Mouse (Mus musculus): ENCODE results near the gene Nr1h2. TPM values are rescaled to one million over a fixed set of nuclear protein-coding genes. Genes with fewer than 3 reads are reported as not detected.

Gene Nr1h2
- polyA plus RNA-seq, 1 experiment from 2014 or later, result 59.9 TPM

- WGBS, result 76% methylated on average over 3 of the region's 3 CpGs
- DNase-seq (ENCODE audit: low spot score), result no peak
- no peaks in the 10 kb centered on the region for H3K9me3 ChIP-seq
- H3K27ac ChIP-seq, result no peak overlapping the region
- H3K4me3 ChIP-seq, result no peak overlapping the region
- H3K27me3 ChIP-seq (ENCODE audit: insufficient read depth, poor library complexity, severe bottlenecking), result peaks cover 53% of the 10 kb centered on the region
- H3K4me1 ChIP-seq, result peaks cover 17% of the 10 kb centered on the region
- H3K36me3 ChIP-seq, result peaks cover 33% of the 10 kb centered on the region
These were observed 23.2 kb downstream of the Nr1h2 start for GRCm38 (mm10) chr7:44530507-44530906.

- Histone ChIP-seq H3K27me3 (ENCODE audit: insufficient read depth, poor library complexity, severe bottlenecking) (peaks cover 62% of the 10 kb centered on the region), H3K4me3 (no peak overlapping the region), H3K36me3 (peaks cover 23% of the 10 kb centered on the region), H3K4me1 (peaks cover 23% of the 10 kb centered on the region), H3K9me3 (no peaks in the 10 kb centered on the region), H3K27ac (no peak overlapping the region)
- 67% methylated on average over 5 of the region's 5 CpGs for WGBS
- DNase-seq (ENCODE audit: low spot score), result no peak
These were observed 24.2 kb downstream of the Nr1h2 start for GRCm38 (mm10) chr7:44529518-44529917.

- peaks cover 80% of the 10 kb centered on the region for H3K27me3 ChIP-seq (ENCODE audit: insufficient read depth, poor library complexity, severe bottlenecking)
- peak; percentile 88 for DNase-seq (ENCODE audit: low spot score)
- H3K36me3 ChIP-seq, result peaks cover 6% of the 10 kb centered on the region
- H3K4me1 ChIP-seq, result peaks cover 23% of the 10 kb centered on the region
- 6% methylated on average over 40 of the region's 40 CpGs for WGBS
- H3K9me3 ChIP-seq, result no peaks in the 10 kb centered on the region
- H3K4me3 ChIP-seq, result peak overlapping the region; percentile 58
- H3K27ac ChIP-seq, result peak overlapping the region; percentile 79
These were observed 26.0 kb downstream of the Nr1h2 start for GRCm38 (mm10) chr7:44527483-44528398.

GRCm38 (mm10) chr7:44526414-44527154 is 27.2 kb downstream of the Nr1h2 start:
- Histone ChIP-seq H3K27me3 (ENCODE audit: insufficient read depth, poor library complexity, severe bottlenecking) (peaks cover 92% of the 10 kb centered on the region), H3K27ac (no peak overlapping the region), H3K9me3 (no peaks in the 10 kb centered on the region), H3K4me1 (peaks cover 29% of the 10 kb centered on the region), H3K36me3 (no peaks in the 10 kb centered on the region), H3K4me3 (no peak overlapping the region)
- 83% methylated on average over 14 of the region's 14 CpGs for WGBS
- no peak for DNase-seq (ENCODE audit: low spot score)

GRCm38 (mm10) chr7:44525126-44525832 is 28.5 kb downstream of the Nr1h2 start:
- Histone ChIP-seq H3K27me3 (ENCODE audit: insufficient read depth, poor library complexity, severe bottlenecking) (peaks cover 95% of the 10 kb centered on the region), H3K27ac (peak overlapping the region; percentile 62; the same call in 1 of the 2 replicates), H3K9me3 (no peaks in the 10 kb centered on the region), H3K4me3 (peak overlapping the region; percentile 29; the same call in 1 of the 2 replicates), H3K36me3 (no peaks in the 10 kb centered on the region), H3K4me1 (peaks cover 30% of the 10 kb centered on the region)
- DNase-seq (ENCODE audit: low spot score), result no peak
- WGBS, result 14% methylated on average over 22 of the region's 22 CpGs

GRCm38 (mm10) chr7:44524502-44524901 is 29.2 kb downstream of the Nr1h2 start, which contains the start of gene Mybpc2:
Gene Mybpc2 (minus strand): TSS chr7:44524656.
- no peaks in the 10 kb centered on the region for H3K36me3 ChIP-seq
- peaks cover 30% of the 10 kb centered on the region for H3K4me1 ChIP-seq
- no peak for DNase-seq (ENCODE audit: low spot score)
- H3K9me3 ChIP-seq, result no peaks in the 10 kb centered on the region
- WGBS, result 28% methylated on average over 12 of the region's 12 CpGs
- H3K27me3 ChIP-seq (ENCODE audit: insufficient read depth, poor library complexity, severe bottlenecking), result peaks cover 91% of the 10 kb centered on the region
- H3K27ac ChIP-seq, result peak within 1 kb of the TSS; percentile 62; the same call in 1 of the 2 replicates
- peak within 1 kb of the TSS; percentile 29; the same call in 1 of the 2 replicates for H3K4me3 ChIP-seq

GRCm38 (mm10) chr7:44523056-44523455 is 30.7 kb downstream of the Nr1h2 start:
- H3K9me3 ChIP-seq, result no peaks in the 10 kb centered on the region
- H3K27me3 ChIP-seq (ENCODE audit: insufficient read depth, poor library complexity, severe bottlenecking), result peaks cover 82% of the 10 kb centered on the region
- no peak for DNase-seq (ENCODE audit: low spot score)
- H3K36me3 ChIP-seq, result no peaks in the 10 kb centered on the region
- peaks cover 23% of the 10 kb centered on the region for H3K4me1 ChIP-seq
- 70% methylated on average over 2 of the region's 2 CpGs for WGBS
- H3K4me3 ChIP-seq, result no peak overlapping the region
- H3K27ac ChIP-seq, result no peak overlapping the region

GRCm38 (mm10) chr7:44521710-44522109 is 32.0 kb downstream of the Nr1h2 start:
- Histone ChIP-seq H3K9me3 (no peaks in the 10 kb centered on the region), H3K27ac (no peak overlapping the region), H3K4me3 (peak overlapping the region; percentile 42), H3K4me1 (peaks cover 17% of the 10 kb centered on the region; the same call in 1 of the 2 replicates), H3K27me3 (ENCODE audit: insufficient read depth, poor library complexity, severe bottlenecking) (peaks cover 77% of the 10 kb centered on the region), H3K36me3 (no peaks in the 10 kb centered on the region)
- DNase-seq (ENCODE audit: low spot score), result no peak
- WGBS, result 3% methylated on average over 20 of the region's 20 CpGs

GRCm38 (mm10) chr7:44520990-44521389 is 32.8 kb downstream of the Nr1h2 start:
- Histone ChIP-seq H3K9me3 (no peaks in the 10 kb centered on the region), H3K4me3 (no peak overlapping the region), H3K27ac (no peak overlapping the region), H3K36me3 (no peaks in the 10 kb centered on the region), H3K4me1 (peaks cover 17% of the 10 kb centered on the region; the same call in 1 of the 2 replicates), H3K27me3 (ENCODE audit: insufficient read depth, poor library complexity, severe bottlenecking) (peaks cover 75% of the 10 kb centered on the region)
- 58% methylated on average over 3 of the region's 3 CpGs for WGBS
- no peak for DNase-seq (ENCODE audit: low spot score)

- no peak overlapping the region for H3K4me3 ChIP-seq
- H3K27me3 ChIP-seq (ENCODE audit: insufficient read depth, poor library complexity, severe bottlenecking), result peaks cover 71% of the 10 kb centered on the region
- peaks cover 11% of the 10 kb centered on the region; the same call in 1 of the 2 replicates for H3K4me1 ChIP-seq
- 65% methylated on average over 9 of the region's 9 CpGs for WGBS
- H3K36me3 ChIP-seq, result no peaks in the 10 kb centered on the region
- DNase-seq (ENCODE audit: low spot score), result no peak
- no peaks in the 10 kb centered on the region for H3K9me3 ChIP-seq
- H3K27ac ChIP-seq, result no peak overlapping the region
These were observed 34.4 kb downstream of the Nr1h2 start for GRCm38 (mm10) chr7:44519240-44519913.

- no peaks in the 10 kb centered on the region for H3K36me3 ChIP-seq
- H3K27me3 ChIP-seq (ENCODE audit: insufficient read depth, poor library complexity, severe bottlenecking), result peaks cover 48% of the 10 kb centered on the region
- peak; percentile 86 for DNase-seq (ENCODE audit: low spot score)
- H3K4me1 ChIP-seq, result 0 out of 2 replicates have a peak, but pooled peaks cover 5% of the 10 kb centered on the region
- H3K27ac ChIP-seq, result peak overlapping the region; percentile 14; the same call in 1 of the 2 replicates
- no peak overlapping the region for H3K4me3 ChIP-seq
- peaks cover 3% of the 10 kb centered on the region for H3K9me3 ChIP-seq
These were observed 46.3 kb downstream of the Nr1h2 start for GRCm38 (mm10) chr7:44507491-44507890.

GRCm38 (mm10) chr7:44501563-44502115 is 52.1 kb downstream of the Nr1h2 start:
- Histone ChIP-seq H3K36me3 (no peaks in the 10 kb centered on the region), H3K27me3 (ENCODE audit: insufficient read depth, poor library complexity, severe bottlenecking) (peaks cover 28% of the 10 kb centered on the region), H3K4me1 (no peaks in the 10 kb centered on the region), H3K4me3 (no peak overlapping the region), H3K9me3 (no peaks in the 10 kb centered on the region), H3K27ac (no peak overlapping the region)
- 39% methylated on average over 5 of the region's 5 CpGs for WGBS
- DNase-seq (ENCODE audit: low spot score), result no peak

Data from heart, embryonic 10.5 days (tissue).